Mouse (Mus musculus) limb, embryonic 14.5 days (tissue): Measurements from ENCODE around the gene Rbm39. TPM values are rescaled to one million over a fixed set of nuclear protein-coding genes. Genes with fewer than 3 reads are reported as not detected.
"Not testable (repeated sequence)": the region's sequence is repeated elsewhere in the genome, so short reads cannot be mapped to it uniquely, and the experiment has no call there.

Experiments used
- ATAC-seq: fragments of 200-750 bp; cut with Nextera tagmentation; 2 replicates; pipeline ENCODE4 v1.8.0; 2017; ENCODE audit warnings: low read depth, moderate number of reproducible peaks, moderate TSS enrichment; ENCODE audit not compliant: low FRiP score
- DNase-seq: peaks from one replicate; pipeline ENCODE4 v3.0.0-alpha.2; 2015; ENCODE audit warnings: low spot score
- H3K27ac ChIP-seq: fragments of 300-500 bp; sonication (generic); replicated peaks from 2 replicates; pipeline ENCODE4 v1.5.1; 2014; ENCODE audit warnings: low read depth, mild to moderate bottlenecking, low read length, moderate library complexity, mixed read lengths
- H3K27me3 ChIP-seq: fragments of 300-500 bp; sonication (generic); 2 replicates; pipeline ENCODE4 v1.6.1; 2014; ENCODE audit warnings: low read length, mixed read lengths; ENCODE audit not compliant: control insufficient read depth, insufficient read depth
- H3K36me3 ChIP-seq: fragments of 300-500 bp; sonication (generic); 2 replicates; pipeline ENCODE4 v1.6.1; 2014; ENCODE audit warnings: mild to moderate bottlenecking, low read length, moderate library complexity, mixed read lengths; ENCODE audit not compliant: control insufficient read depth, insufficient read depth
- H3K4me1 ChIP-seq: fragments of 300-500 bp; sonication (generic); 2 replicates; pipeline ENCODE4 v1.6.1; 2014; ENCODE audit warnings: antibody characterized with exemption, low read length, mixed read lengths; ENCODE audit not compliant: control insufficient read depth, insufficient read depth
- H3K4me2 ChIP-seq: fragments of 300-500 bp; sonication (generic); replicated peaks from 2 replicates; pipeline ENCODE4 v1.6.1; 2014; ENCODE audit warnings: low read depth, mild to moderate bottlenecking, low read length, moderate library complexity; ENCODE audit not compliant: severe bottlenecking
- H3K4me3 ChIP-seq: fragments of 300-500 bp; sonication (generic); replicated peaks from 2 replicates; pipeline ENCODE4 v1.5.1; 2014; ENCODE audit warnings: low read length
- H3K9ac ChIP-seq: fragments of 300-500 bp; sonication (generic); 2 replicates; pipeline ENCODE4 v1.6.1; 2014; ENCODE audit warnings: mild to moderate bottlenecking, low read depth, low read length, moderate library complexity; ENCODE audit not compliant: severe bottlenecking
- H3K9me3 ChIP-seq: fragments of 300-500 bp; sonication (generic); 2 replicates; pipeline ENCODE4 v1.6.1; 2016; ENCODE audit warnings: low read length; ENCODE audit not compliant: control insufficient read depth
- POLR2A ChIP-seq: fragments of 200-500 bp; IDR thresholded peaks from 2 replicates; pipeline ENCODE4 v1.8.0; 2012; ENCODE audit warnings: inconsistent platforms, mild to moderate bottlenecking, moderate library complexity, borderline replicate concordance; ENCODE audit not compliant: insufficient read depth, insufficient read length; ENCODE audit errors: extremely low read depth
- WGBS: fragments of 180-500 bp; shearing (Covaris S2); extraction: QIAGEN DNeasy Blood & Tissue Kit; methylation state at CpG from one replicate; pipeline ENCODE4 v1.1.7; 2014; 5-methylcytosine and 5-hydroxymethylcytosine counted together
- polyA plus RNA-seq, 2 experiments: library from polyadenylated mRNA; depleted of rRNA in 1 of 2; stranded (reverse) in 1 of 2; unstranded in 1 of 2; fragments of >200 nt; fragmentation: Nextera tagmentation in 1 of 2; extraction: Ambion mirVana in 1 of 2; gene quantifications; 2 replicates each; pipeline versions ENCODE4 v1.2.1 to v1.2.3; 2012 to 2014

Rbm39 gene
- polyA plus RNA-seq, 2 experiments, result 297 to 728 TPM

DNA sequence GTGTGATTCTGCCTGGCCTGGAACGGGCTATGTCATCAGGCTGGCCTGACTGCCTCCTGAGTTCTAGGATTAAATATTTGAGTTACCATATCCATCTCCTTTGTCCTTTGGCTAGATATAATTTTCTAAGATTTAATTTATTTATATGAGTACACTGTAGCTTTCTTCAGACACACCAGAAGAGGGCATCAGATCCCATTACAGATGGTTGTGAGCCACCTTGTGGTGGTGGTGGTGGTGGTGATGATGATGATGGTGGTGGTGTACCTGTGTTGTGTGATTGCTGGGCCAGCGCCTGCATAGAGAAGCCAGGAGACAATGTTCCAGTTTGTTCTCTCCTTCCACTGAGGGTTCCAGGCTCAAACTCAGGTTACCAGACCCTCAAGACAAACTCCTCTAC is 11.5 kb upstream of the Rbm39 start:
- no peak overlapping the region for H3K9ac ChIP-seq
- H3K4me1 ChIP-seq, result peaks cover 3% of the 10 kb centered on the region; the same call in 1 of the 2 replicates
- 87% methylated on average over 2 of the region's 2 CpGs for WGBS
- no peak overlapping the region for H3K27ac ChIP-seq
- TF ChIP-seq POLR2A, result no peak
- ATAC-seq (no peak), DNase-seq (no peak)
- H3K36me3 ChIP-seq, result no peaks in the 10 kb centered on the region
- H3K4me2 ChIP-seq, result no peak overlapping the region
- no peaks in the 10 kb centered on the region for H3K9me3 ChIP-seq
- H3K27me3 ChIP-seq, result no peaks in the 10 kb centered on the region
- no peak overlapping the region for H3K4me3 ChIP-seq

DNA sequence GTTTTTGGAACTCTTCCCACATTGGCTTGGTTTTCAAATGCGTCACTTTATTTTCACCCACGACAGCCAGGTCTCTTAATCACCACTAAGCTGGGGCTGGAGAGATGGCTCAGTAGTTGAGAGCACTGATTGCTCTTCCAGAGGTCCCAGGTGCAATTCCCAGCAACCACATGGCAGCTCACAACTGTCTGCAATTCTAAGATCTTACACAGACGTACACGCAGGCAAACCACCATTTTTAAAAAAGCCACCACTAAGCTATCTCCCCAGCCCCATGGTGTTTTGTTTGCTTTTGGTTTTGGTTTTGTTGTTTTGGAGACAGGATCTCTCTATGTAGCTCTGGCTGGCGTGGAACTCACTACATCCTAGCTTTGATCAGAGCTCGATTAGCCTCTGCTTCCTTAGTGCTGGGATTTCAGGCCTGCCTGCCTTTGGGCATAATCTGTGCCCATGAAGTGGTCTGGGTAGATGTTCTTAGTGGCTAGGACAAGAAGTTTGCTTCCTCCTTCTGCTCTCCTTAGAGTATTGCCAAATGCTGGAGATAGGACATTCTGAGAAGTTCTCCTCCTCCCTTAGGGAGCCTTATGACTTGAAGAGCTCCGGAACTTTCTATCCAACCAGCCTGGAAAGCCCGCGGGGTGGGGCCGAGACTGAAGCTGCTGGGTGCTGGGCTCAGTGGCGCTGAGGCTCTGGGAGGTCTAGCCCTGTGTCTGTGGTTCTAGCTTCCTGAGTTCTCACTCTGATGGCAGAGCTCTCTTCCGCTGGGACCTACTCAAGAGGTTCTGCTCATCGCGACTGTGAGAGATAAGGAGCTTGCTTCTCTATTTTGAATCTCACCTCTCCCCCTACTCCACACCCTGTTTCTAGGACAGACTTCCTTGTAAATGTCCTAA is 10.2 kb upstream of the Rbm39 start:
- Histone ChIP-seq H3K4me1 (no peaks in the 10 kb centered on the region), H3K4me2 (no peak overlapping the region), H3K36me3 (no peaks in the 10 kb centered on the region), H3K27me3 (no peaks in the 10 kb centered on the region), H3K9me3 (no peaks in the 10 kb centered on the region), H3K4me3 (no peak overlapping the region), H3K27ac (no peak overlapping the region), H3K9ac (no peak overlapping the region)
- WGBS, result 78% methylated on average over 14 of the region's 14 CpGs
- DNase-seq (no peak), ATAC-seq (no peak)
- no peak for TF ChIP-seq POLR2A

- not testable (repeated sequence) for H3K9ac ChIP-seq, H3K4me3 ChIP-seq, H3K27me3 ChIP-seq, H3K36me3 ChIP-seq, H3K4me2 ChIP-seq, H3K9me3 ChIP-seq, H3K4me1 ChIP-seq, H3K27ac ChIP-seq, ATAC-seq, DNase-seq
- 77% methylated on average over 7 of the region's 7 CpGs for WGBS
Measured at GRCm38 (mm10) chr2:156189241-156189640, 9.2 kb upstream of the Rbm39 start.

DNA sequence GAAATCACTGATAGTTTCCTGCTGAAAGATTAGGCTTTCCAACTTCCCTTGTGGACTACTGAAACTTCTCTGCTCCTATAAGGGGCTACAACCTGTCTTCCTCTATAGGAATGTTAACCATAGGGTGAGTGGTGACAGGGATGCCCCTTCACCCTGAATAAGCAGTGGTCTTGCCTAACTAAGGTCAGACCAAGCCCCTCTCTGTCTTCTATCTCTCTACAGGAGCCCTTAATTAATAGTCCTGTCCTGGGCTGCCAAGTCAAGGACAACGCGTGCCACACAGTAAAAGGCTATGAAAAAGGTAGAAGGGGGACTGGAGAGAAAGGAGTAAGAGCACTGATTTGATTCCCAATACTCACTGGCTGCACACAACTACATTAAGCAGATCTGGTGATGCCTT is 1.6 kb upstream of the Rbm39 start:
- H3K27me3 ChIP-seq, result no peaks in the 10 kb centered on the region
- peaks cover 18% of the 10 kb centered on the region for H3K4me1 ChIP-seq
- H3K9ac ChIP-seq, result 0 out of 2 replicates have a peak overlapping the region, but pooled peaks have one; percentile 76
- H3K27ac ChIP-seq, result no peak overlapping the region
- H3K9me3 ChIP-seq, result no peaks in the 10 kb centered on the region
- H3K4me2 ChIP-seq, result no peak overlapping the region
- 61% methylated on average over 2 of the region's 2 CpGs for WGBS
- no peak for ATAC-seq
- no peak for TF ChIP-seq POLR2A
- DNase-seq, result no peak
- no peak overlapping the region for H3K4me3 ChIP-seq
- H3K36me3 ChIP-seq, result peaks cover 22% of the 10 kb centered on the region

DNA sequence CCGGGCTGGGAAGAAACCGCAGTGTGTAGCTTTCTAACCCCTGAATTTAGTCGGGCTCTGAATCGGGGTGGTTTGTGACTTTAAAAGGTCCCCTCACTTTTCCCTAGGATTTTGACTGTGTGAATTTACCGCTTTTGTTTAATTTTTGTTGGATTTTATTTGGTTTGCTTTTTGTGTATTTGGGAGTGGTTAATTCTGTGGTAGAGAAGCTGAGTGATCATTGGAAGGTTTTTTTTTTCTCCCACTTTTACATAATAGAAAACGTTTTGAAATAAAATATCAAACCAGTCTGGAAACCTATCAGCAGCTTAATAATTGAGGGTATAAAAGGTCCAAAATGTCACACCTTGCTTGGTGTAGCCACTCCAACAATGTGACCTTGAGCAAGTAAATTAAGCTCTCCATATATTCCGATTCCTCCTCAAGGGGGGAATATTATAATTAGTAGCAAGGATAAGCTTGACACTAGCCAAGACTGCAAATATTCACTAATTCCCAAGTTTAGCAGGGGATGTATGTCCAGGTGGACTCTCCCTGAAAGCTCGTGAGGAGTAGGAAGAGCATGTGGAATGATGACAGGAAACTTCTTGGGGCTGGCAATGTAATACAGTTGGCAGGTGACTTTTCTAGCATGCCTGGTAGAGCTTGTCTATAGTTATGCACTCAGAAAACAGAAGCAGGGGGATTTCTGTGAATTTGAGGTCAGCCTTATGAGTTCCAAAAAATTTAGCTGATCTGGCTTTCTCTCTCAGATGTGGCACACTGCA is 969 bp upstream of the Rbm39 start:
- Histone ChIP-seq H3K4me3 (peak overlapping the region; percentile 99), H3K27me3 (no peaks in the 10 kb centered on the region), H3K9me3 (no peaks in the 10 kb centered on the region), H3K36me3 (peaks cover 27% of the 10 kb centered on the region), H3K9ac (peak overlapping the region; percentile 76), H3K27ac (peak overlapping the region; percentile 84), H3K4me2 (peak overlapping the region; percentile 67), H3K4me1 (peaks cover 18% of the 10 kb centered on the region)
- ATAC-seq, result no peak
- no peak for TF ChIP-seq POLR2A
- DNase-seq, result no peak
- WGBS, result 11% methylated on average over 8 of the region's 8 CpGs
